Mouse (Mus musculus): ENCODE results near the gene Samd4.

Samd4 gene

GRCm38 (mm10) chr14:46912496-46912895, 29.8 kb downstream of the Samd4 start:
- DNase-seq = no peak

GRCm38 (mm10) chr14:46914356-46914755, 31.7 kb downstream of the Samd4 start:
- no peak for DNase-seq

- no peak for DNase-seq
Measured at GRCm38 (mm10) chr14:46915555-46915954, 32.9 kb downstream of the Samd4 start.

- no peak for DNase-seq
Measured at GRCm38 (mm10) chr14:46916581-46916980, 33.9 kb downstream of the Samd4 start.

- no peak for DNase-seq
Measured at GRCm38 (mm10) chr14:46917136-46917535, 34.5 kb downstream of the Samd4 start.

- no peak for DNase-seq
Measured at GRCm38 (mm10) chr14:46917581-46917980, 34.9 kb downstream of the Samd4 start.

GRCm38 (mm10) chr14:46920496-46920895, 37.8 kb downstream of the Samd4 start:
- DNase-seq = no peak

GRCm38 (mm10) chr14:46921178-46921975, 38.7 kb downstream of the Samd4 start:
- no peak for DNase-seq

- DNase-seq = no peak
Measured at GRCm38 (mm10) chr14:46923931-46924330, 41.3 kb downstream of the Samd4 start.

GRCm38 (mm10) chr14:46924422-46924821, 41.8 kb downstream of the Samd4 start:
- DNase-seq = no peak

- DNase-seq = no peak
Measured at GRCm38 (mm10) chr14:46928556-46928955, 45.9 kb downstream of the Samd4 start.

GRCm38 (mm10) chr14:46932121-46932520, 49.5 kb downstream of the Samd4 start:
- DNase-seq = no peak

- no peak for DNase-seq
Measured at GRCm38 (mm10) chr14:46932708-46933107, 50.1 kb downstream of the Samd4 start.

- peak; percentile 15 for DNase-seq
Measured at GRCm38 (mm10) chr14:46941077-46941476, 58.4 kb downstream of the Samd4 start.

- peak; percentile 65 for DNase-seq
Measured at GRCm38 (mm10) chr14:46941896-46942812, 59.5 kb downstream of the Samd4 start.

- DNase-seq = no peak
Measured at GRCm38 (mm10) chr14:46944411-46944810, 61.8 kb downstream of the Samd4 start.

- no peak for DNase-seq
Measured at GRCm38 (mm10) chr14:46945903-46946490, 63.3 kb downstream of the Samd4 start.

GRCm38 (mm10) chr14:46947644-46948043, 65.0 kb downstream of the Samd4 start:
- DNase-seq = no peak

- DNase-seq = no peak
Measured at GRCm38 (mm10) chr14:46950527-46951384, 68.1 kb downstream of the Samd4 start.

GRCm38 (mm10) chr14:46952264-46952663, 69.6 kb downstream of the Samd4 start:
- no peak for DNase-seq

- no peak for DNase-seq
Measured at GRCm38 (mm10) chr14:46955109-46955508, 72.5 kb downstream of the Samd4 start.

- DNase-seq = no peak
Measured at GRCm38 (mm10) chr14:46955574-46956043, 73.0 kb downstream of the Samd4 start.

Measured in right cerebral cortex, postnatal 4 days (tissue).